ENCODE assay signal across 8 mouse cellular contexts in genomic region chr2:50066246-50066967, GRCm38 (mm10). TPM values are rescaled to one million over a fixed set of nuclear protein-coding genes. Genes with fewer than 3 reads are reported as not detected.
A peak's percentile ranks its signal among the peaks of the same experiment; 100 is the strongest.
DNase-seq lines count a peak whose midpoint lies in the region; ATAC-seq lines count a peak whose summit lies in the region.

TSS of gene Lypd6 (plus strand) at chr2:50066429.

- peak within 1 kb of the TSS; percentile 94 for H3K4me2 ChIP-seq in limb, embryonic 12.5 days
- peak within 1 kb of the TSS; percentile 96 for H3K4me2 ChIP-seq in midbrain, embryonic 12.5 days (replicated peaks)
- H3K4me2 ChIP-seq in stomach, embryonic 14.5 days (replicated peaks; ENCODE audit: low read depth, low read length), result peak within 1 kb of the TSS; percentile 88

- no peaks in the 10 kb centered on the region for H3K36me3 ChIP-seq in embryonic facial prominence, embryonic 10.5 days (replicated peaks)
- H3K36me3 ChIP-seq in limb, embryonic 12.5 days, result no peaks in the 10 kb centered on the region
- H3K36me3 ChIP-seq in midbrain, embryonic 12.5 days, result no peaks in the 10 kb centered on the region
- H3K36me3 ChIP-seq in stomach, embryonic 14.5 days (ENCODE audit: control insufficient read depth, insufficient read depth, low read length), result no peaks in the 10 kb centered on the region

- ATAC-seq in limb, embryonic 12.5 days (ENCODE audit: insufficient number of reproducible peaks, insufficient read depth, low FRiP score, low TSS enrichment, low read depth), result peak; percentile 96
- peak; percentile 97 for ATAC-seq in midbrain, embryonic 12.5 days (ENCODE audit: low FRiP score, low read depth)
- peak; percentile 97 for ATAC-seq in stomach, embryonic 14.5 days (ENCODE audit: insufficient number of reproducible peaks, insufficient read depth, low FRiP score, low read depth)

- no peaks in the 10 kb centered on the region for H3K9me3 ChIP-seq in embryonic facial prominence, embryonic 10.5 days
- H3K9me3 ChIP-seq in limb, embryonic 12.5 days, result no peaks in the 10 kb centered on the region
- H3K9me3 ChIP-seq in midbrain, embryonic 12.5 days, result no peaks in the 10 kb centered on the region
- H3K9me3 ChIP-seq in stomach, embryonic 14.5 days (ENCODE audit: control insufficient read depth, low read depth, low read length), result no peaks in the 10 kb centered on the region

- peak; percentile 83 for DNase-seq in adrenal gland, postnatal 10 days
- peak; percentile 91 for DNase-seq in embryonic facial prominence, embryonic 10.5 days (ENCODE audit: low spot score)
- peak; percentile 5 to 58 for DNase-seq in heart, adult 18-20 months
- DNase-seq in kidney, adult 18-20 months, result peak; percentile 61
- no peak for DNase-seq in spleen, adult 12 weeks (ENCODE audit: low spot score)

- peak within 1 kb of the TSS; percentile 80 for H3K4me3 ChIP-seq in embryonic facial prominence, embryonic 10.5 days
- peak within 1 kb of the TSS; percentile 66 for H3K4me3 ChIP-seq in limb, embryonic 12.5 days (replicated peaks)
- peak within 1 kb of the TSS; percentile 66 for H3K4me3 ChIP-seq in midbrain, embryonic 12.5 days
- H3K4me3 ChIP-seq in stomach, embryonic 14.5 days (ENCODE audit: low read depth, low read length), result peak within 1 kb of the TSS; percentile 54

- peaks cover 26% of the 10 kb centered on the region for H3K4me1 ChIP-seq in embryonic facial prominence, embryonic 10.5 days
- peaks cover 13% of the 10 kb centered on the region; the same call in 1 of the 2 replicates for H3K4me1 ChIP-seq in limb, embryonic 12.5 days (replicated peaks)
- H3K4me1 ChIP-seq in midbrain, embryonic 12.5 days, result peaks cover 14% of the 10 kb centered on the region
- H3K4me1 ChIP-seq in stomach, embryonic 14.5 days (ENCODE audit: control insufficient read depth, insufficient read depth, low read length), result peaks cover 3% of the 10 kb centered on the region; the same call in 1 of the 2 replicates

- H3K27me3 ChIP-seq in embryonic facial prominence, embryonic 10.5 days (replicated peaks; ENCODE audit: low read depth, poor library complexity, severe bottlenecking), result peaks cover 26% of the 10 kb centered on the region
- peaks cover 4% of the 10 kb centered on the region; the same call in 1 of the 2 replicates for H3K27me3 ChIP-seq in limb, embryonic 12.5 days
- H3K27me3 ChIP-seq in midbrain, embryonic 12.5 days, result peaks cover 23% of the 10 kb centered on the region
- H3K27me3 ChIP-seq in stomach, embryonic 14.5 days (ENCODE audit: control insufficient read depth, insufficient read depth, low read length), result no peaks in the 10 kb centered on the region

- peak within 1 kb of the TSS; percentile 85 for H3K27ac ChIP-seq in embryonic facial prominence, embryonic 10.5 days (replicated peaks)
- H3K27ac ChIP-seq in limb, embryonic 12.5 days, result peak within 1 kb of the TSS; percentile 64; the same call in 1 of the 2 replicates
- H3K27ac ChIP-seq in midbrain, embryonic 12.5 days (replicated peaks), result no peak within 1 kb of the TSS
- peak within 1 kb of the TSS; percentile 74; the same call in 1 of the 2 replicates for H3K27ac ChIP-seq in stomach, embryonic 14.5 days (ENCODE audit: low read length)

- peak within 1 kb of the TSS; percentile 63 for H3K9ac ChIP-seq in limb, embryonic 12.5 days (replicated peaks)
- peak within 1 kb of the TSS; percentile 57 for H3K9ac ChIP-seq in midbrain, embryonic 12.5 days (replicated peaks)
- peak within 1 kb of the TSS; percentile 60 for H3K9ac ChIP-seq in stomach, embryonic 14.5 days (replicated peaks; ENCODE audit: low read depth, low read length)

- under 1% methylated on average over 76 of the region's 76 CpGs for WGBS in embryonic facial prominence, embryonic 10.5 days
- WGBS in limb, embryonic 12.5 days, result under 1% methylated on average over 74 of the region's 76 CpGs
- under 1% methylated on average over 75 of the region's 76 CpGs for WGBS in midbrain, embryonic 12.5 days
- under 1% methylated on average over 72 of the region's 76 CpGs for WGBS in stomach, embryonic 14.5 days

RNA-seq across cellular contexts. Expression of gene Lypd6, which starts in this region (rescaled TPM):
- 1 to 10 TPM; 8.2 TPM for total RNA-seq in adrenal gland, postnatal 10 days (2021)
- 7.0 and 8.7 TPM in 2 replicates for polyA plus RNA-seq in embryonic facial prominence, embryonic 10.5 days (2016; fragmentation: Nextera tagmentation; extraction: Ambion mirVana)
- under 1 TPM; 0.26 to 0.74 TPM for total RNA-seq in heart, adult 18-20 months (2021)
- 6.2 and 7.9 TPM in 2 replicates for polyA plus RNA-seq in limb, embryonic 12.5 days (2016; fragmentation: Nextera tagmentation; extraction: Ambion mirVana)
- 3.5 and 6.0 TPM in 2 replicates for polyA plus RNA-seq in midbrain, embryonic 12.5 days (2016; fragmentation: Nextera tagmentation; extraction: Ambion mirVana)
- 28.6 and 31.2 TPM in 2 replicates for polyA plus RNA-seq in stomach, embryonic 14.5 days (2014; fragmentation: Nextera tagmentation; extraction: Ambion mirVana)

Comparison
In these comparisons a context has a peak if more than half of its experiments do, and no peak if none do; other contexts are left out.
1. RNA of gene Lypd6 (total RNA-seq): 8.2 TPM in adrenal gland, postnatal 10 days; 0.26 to 0.74 TPM in heart, adult 18-20 months; every median in the first group is over 4 times any median in the second.
2. Peak in DNase-seq in heart, adult 18-20 months; RNA of the gene not detected or under 1 TPM.
3. Peak in every context shown above with its lines, with median percentiles within 50 percentile points of each other: H3K4me3 ChIP-seq, ATAC-seq, H3K4me2 ChIP-seq and H3K9ac ChIP-seq.